In the genomic region with DNA sequence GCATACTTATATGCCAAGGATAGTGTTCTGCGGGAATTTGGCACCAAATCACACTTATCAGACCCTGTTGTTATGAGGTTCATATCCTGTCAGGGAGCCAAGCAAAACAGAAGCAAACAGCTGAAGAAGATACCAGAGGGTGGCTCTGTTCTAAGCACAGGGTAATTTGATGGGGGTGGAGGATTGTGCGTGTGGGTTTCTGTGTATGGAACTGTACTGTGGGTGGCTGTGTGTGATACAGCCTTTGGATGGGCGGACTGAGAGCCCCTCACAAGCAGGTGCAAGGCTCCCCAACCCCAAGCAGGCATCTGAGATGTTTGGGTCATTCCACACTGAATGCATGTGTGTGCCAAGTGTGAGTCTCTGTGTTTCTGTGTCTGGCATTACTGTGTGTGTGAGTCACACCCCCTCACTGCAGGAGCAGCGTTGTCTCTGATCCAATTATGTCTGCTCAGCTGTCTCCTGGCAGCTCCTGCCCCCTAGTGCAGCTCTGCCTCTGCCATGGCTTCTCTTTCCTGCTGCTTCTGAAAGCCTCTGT, we compare ENCODE assay signal across 8 mouse cellular contexts. TPM values are rescaled to one million over a fixed set of nuclear protein-coding genes. Genes with fewer than 3 reads are reported as not detected.
DNase-seq lines count a peak whose midpoint lies in the region; ATAC-seq and TF ChIP-seq lines count a peak whose summit lies in the region.
"Had no signal": no experiment of that assay in that cellular context is flagged by ENCODE, and none has a peak within 500 bp of the region (broad histone marks: within the 10 kb centered on the region; RNA-seq: fewer than 3 reads in every experiment).

No protein-coding gene starts in this region.

- no peak overlapping the region for H3K4me3 ChIP-seq in hindbrain, postnatal 0 days (ENCODE audit: low read length)
- no peak overlapping the region for H3K4me3 ChIP-seq in midbrain, postnatal 0 days (ENCODE audit: low read depth, low read length)
- H3K4me3 ChIP-seq: liver, embryonic 13.5 days had no signal

- 0 out of 2 replicates have a peak overlapping the region, but pooled peaks have one; percentile 14 for H3K9ac ChIP-seq in hindbrain, postnatal 0 days (replicated peaks; ENCODE audit: low read length)
- 0 out of 2 replicates have a peak overlapping the region, but pooled peaks have one; percentile 34 for H3K9ac ChIP-seq in midbrain, postnatal 0 days (replicated peaks; ENCODE audit: low read length, poor library complexity, severe bottlenecking)
- H3K9ac ChIP-seq: liver, embryonic 13.5 days had no signal

- H3K9me3 ChIP-seq in hindbrain, postnatal 0 days (ENCODE audit: low read length) = no peaks in the 10 kb centered on the region
- H3K9me3 ChIP-seq in midbrain, postnatal 0 days (ENCODE audit: low read length) = no peaks in the 10 kb centered on the region
- H3K9me3 ChIP-seq: liver, embryonic 13.5 days had no signal

- peak; percentile 45 for TF ChIP-seq CTCF in hindbrain, postnatal 0 days (IDR thresholded peaks at IDR 0.05; ENCODE audit: low read depth)
- TF ChIP-seq CTCF in midbrain, postnatal 0 days (IDR thresholded peaks at IDR 0.05) = peak; percentile 41

- no peak overlapping the region for H3K4me2 ChIP-seq in hindbrain, postnatal 0 days (ENCODE audit: low read depth, low read length)
- no peak overlapping the region for H3K4me2 ChIP-seq in midbrain, postnatal 0 days (ENCODE audit: low read depth, low read length, poor library complexity, severe bottlenecking)
- H3K4me2 ChIP-seq: liver, embryonic 13.5 days had no signal

- peak; percentile 72 for ATAC-seq in hindbrain, postnatal 0 days
- no peak for ATAC-seq in midbrain, postnatal 0 days (ENCODE audit: low FRiP score)

- DNase-seq in lung, postnatal 10 days = peak; percentile 46
- DNase-seq in lung, postnatal 25 days (ENCODE audit: low spot score) = no peak
- DNase-seq in cerebellum, postnatal 36 days = peak; percentile 57 to 60
- peak; percentile 68 for DNase-seq in hindbrain, postnatal 0 days (ENCODE audit: low spot score)
- peak; percentile 71 for DNase-seq in midbrain, postnatal 0 days (ENCODE audit: low spot score)
- DNase-seq in spleen, postnatal 10 days (ENCODE audit: low spot score in 2 of 2) = no peak
- no peak for DNase-seq in embryo, embryonic 11 days
- DNase-seq: liver, embryonic 13.5 days had no signal

- peaks cover 19% of the 10 kb centered on the region; the same call in 1 of the 2 replicates for H3K4me1 ChIP-seq in hindbrain, postnatal 0 days (ENCODE audit: insufficient read depth, low read length)
- 0 out of 2 replicates have a peak, but pooled peaks cover 2% of the 10 kb centered on the region for H3K4me1 ChIP-seq in midbrain, postnatal 0 days (ENCODE audit: insufficient read depth, low read length)

- H3K27me3 ChIP-seq in hindbrain, postnatal 0 days (ENCODE audit: insufficient read depth, low read length) = no peaks in the 10 kb centered on the region
- no peaks in the 10 kb centered on the region for H3K27me3 ChIP-seq in midbrain, postnatal 0 days (ENCODE audit: insufficient read depth, low read length)
- H3K27me3 ChIP-seq: liver, embryonic 13.5 days had no signal

- H3K27ac ChIP-seq in hindbrain, postnatal 0 days = peak overlapping the region; percentile 61
- H3K27ac ChIP-seq in midbrain, postnatal 0 days (ENCODE audit: low read depth, low read length) = no peak overlapping the region
- H3K27ac ChIP-seq: liver, embryonic 13.5 days had no signal

- no peaks in the 10 kb centered on the region for H3K36me3 ChIP-seq in hindbrain, postnatal 0 days (ENCODE audit: insufficient read depth, low read length)
- H3K36me3 ChIP-seq in midbrain, postnatal 0 days (ENCODE audit: insufficient read depth, low read length) = no peaks in the 10 kb centered on the region

- WGBS in hindbrain, postnatal 0 days = 43% methylated on average over 4 of the region's 4 CpGs
- 56% methylated on average over 4 of the region's 4 CpGs for WGBS in midbrain, postnatal 0 days

RNA-seq across cellular contexts. Expression of gene Stard10, which starts 11.8 kb away (rescaled TPM):
- total RNA-seq in hindbrain, postnatal 0 days (2014; rRNA removed) = 39.3 and 53.4 TPM in 2 replicates
- polyA plus RNA-seq in hindbrain, postnatal 0 days (2015; fragmentation: Nextera tagmentation; extraction: Ambion mirVana) = 17.2 and 20.1 TPM in 2 replicates
- total RNA-seq in midbrain, postnatal 0 days (2014; rRNA removed) = 21.5 and 47.7 TPM in 2 replicates
- 11.0 and 12.1 TPM in 2 replicates for polyA plus RNA-seq in midbrain, postnatal 0 days (2015; fragmentation: Nextera tagmentation; extraction: Ambion mirVana)

RNA-seq across cellular contexts. Expression of gene Arap1, which starts 19.2 kb away (rescaled TPM):
- 19.2 and 44.0 TPM in 2 replicates for total RNA-seq in hindbrain, postnatal 0 days (2014; rRNA removed)
- polyA plus RNA-seq in hindbrain, postnatal 0 days (2015; fragmentation: Nextera tagmentation; extraction: Ambion mirVana) = 9.2 and 10.5 TPM in 2 replicates
- total RNA-seq in midbrain, postnatal 0 days (2014; rRNA removed) = 12.3 and 30.0 TPM in 2 replicates
- polyA plus RNA-seq in midbrain, postnatal 0 days (2015; fragmentation: Nextera tagmentation; extraction: Ambion mirVana) = 6.9 and 8.9 TPM in 2 replicates

RNA-seq across cellular contexts. Expression of gene Atg16l2, which starts 26.6 kb away (rescaled TPM):
- total RNA-seq in hindbrain, postnatal 0 days (2014; rRNA removed) = 16.9 and 49.3 TPM in 2 replicates
- polyA plus RNA-seq in hindbrain, postnatal 0 days (2015; fragmentation: Nextera tagmentation; extraction: Ambion mirVana) = 18.8 and 20.6 TPM in 2 replicates
- 17.0 and 31.5 TPM in 2 replicates for total RNA-seq in midbrain, postnatal 0 days (2014; rRNA removed)
- polyA plus RNA-seq in midbrain, postnatal 0 days (2015; fragmentation: Nextera tagmentation; extraction: Ambion mirVana) = 22.4 and 22.6 TPM in 2 replicates

Comparison
In these comparisons a context has a peak if more than half of its experiments do, and no peak if none do; other contexts are left out.
1. DNase-seq: peak in lung, postnatal 10 days (single experiment), cerebellum, postnatal 36 days (2 of 2), hindbrain, postnatal 0 days (single experiment) and midbrain, postnatal 0 days (single experiment); none in lung, postnatal 25 days (single experiment), spleen, postnatal 10 days (0 of 2) and embryo, embryonic 11 days (single experiment).